Mouse (Mus musculus) embryo, embryonic 10.5 days (tissue): ENCODE results near the gene Aoc3.
"Not testable (repeated sequence)": the region's sequence is repeated elsewhere in the genome, so short reads cannot be mapped to it uniquely, and the experiment has no call there.

ENCODE experiments used
- DNase-seq: peaks from one replicate; pipeline ENCODE4 v3.0.0-alpha.2; 2015; ENCODE audit warnings: low spot score

The Aoc3 gene

GRCm38 (mm10) chr11:101330371-101330924 is at the start of gene Aoc3:
Gene Aoc3, plus strand, starts transcription at chr11:101330605.
- no peak for DNase-seq

- no peak for DNase-seq
These were observed 49.6 kb upstream of the Aoc3 start for GRCm38 (mm10) chr11:101280837-101281236.

GRCm38 (mm10) chr11:101282896-101283295 is 47.5 kb upstream of the Aoc3 start:
- no peak for DNase-seq

- DNase-seq: no peak
These were observed 46.6 kb upstream of the Aoc3 start for GRCm38 (mm10) chr11:101283805-101284204.

- no peak for DNase-seq
These were observed 43.1 kb upstream of the Aoc3 start for GRCm38 (mm10) chr11:101287306-101287705.

- no peak for DNase-seq
These were observed 39.2 kb upstream of the Aoc3 start for GRCm38 (mm10) chr11:101291231-101291630.

- DNase-seq: no peak
These were observed 35.2 kb upstream of the Aoc3 start for GRCm38 (mm10) chr11:101295191-101295590.

- DNase-seq: no peak
These were observed 29.5 kb upstream of the Aoc3 start for GRCm38 (mm10) chr11:101300881-101301280.

- no peak for DNase-seq
These were observed 29.0 kb upstream of the Aoc3 start for GRCm38 (mm10) chr11:101301299-101302003.

- DNase-seq: peak; percentile 97
These were observed 28.2 kb upstream of the Aoc3 start, which contains the start of gene Becn1 for GRCm38 (mm10) chr11:101302004-101302798. Gene Becn1, minus strand, starts transcription at chr11:101302286.

- no peak for DNase-seq
These were observed 22.7 kb upstream of the Aoc3 start for GRCm38 (mm10) chr11:101307744-101308143.

GRCm38 (mm10) chr11:101311083-101311482 is 19.3 kb upstream of the Aoc3 start:
- no peak for DNase-seq

- DNase-seq: no peak
These were observed 18.3 kb upstream of the Aoc3 start for GRCm38 (mm10) chr11:101312150-101312549.

GRCm38 (mm10) chr11:101314567-101314966 is 15.8 kb upstream of the Aoc3 start:
- no peak for DNase-seq

GRCm38 (mm10) chr11:101315082-101315650 is 15.2 kb upstream of the Aoc3 start:
- no peak for DNase-seq

- peak; percentile 95 for DNase-seq
These were observed 14.5 kb upstream of the Aoc3 start, which contains the start of gene Psme3 for GRCm38 (mm10) chr11:101315665-101316500. Gene Psme3, plus strand, starts transcription at chr11:101316213.

- DNase-seq: peak; percentile 46
These were observed 13.9 kb upstream of the Aoc3 start for GRCm38 (mm10) chr11:101316501-101316917.

- DNase-seq: peak; percentile 80
These were observed 6.8 kb upstream of the Aoc3 start for GRCm38 (mm10) chr11:101323609-101324008.

GRCm38 (mm10) chr11:101324763-101325162 is 5.6 kb upstream of the Aoc3 start, which contains the start of gene Aoc2:
Gene Aoc2, plus strand, starts transcription at chr11:101325063.
- no peak for DNase-seq

- DNase-seq: not testable (repeated sequence)
These were observed 5.2 kb upstream of the Aoc3 start for GRCm38 (mm10) chr11:101325201-101325600.

GRCm38 (mm10) chr11:101326147-101326546 is 4.3 kb upstream of the Aoc3 start:
- no peak for DNase-seq
